Mouse (Mus musculus) liver, adult 2 months (tissue): ENCODE results near the gene Mroh7. TPM values are rescaled to one million over a fixed set of nuclear protein-coding genes. Genes with fewer than 3 reads are reported as not detected.

Source experiments
- DNase-seq: peaks from one replicate; pipeline ENCODE4 v3.0.0-alpha.2; 2011; ENCODE audit warnings: low read depth, low spot score; ENCODE audit errors: extremely low read depth
- H3K27ac ChIP-seq: fragments of 200-500 bp; replicated peaks from 2 replicates; pipeline ENCODE4 v1.5.1; 2012; ENCODE audit warnings: low read depth, mild to moderate bottlenecking, control low read depth, inconsistent platforms, low read length; ENCODE audit not compliant: insufficient read depth
- H3K27me3 ChIP-seq: fragments of 200-500 bp; 2 replicates; pipeline ENCODE4 v1.6.1; 2012; ENCODE audit warnings: mild to moderate bottlenecking, moderate library complexity, low read length, inconsistent platforms; ENCODE audit not compliant: control insufficient read depth, insufficient read depth
- H3K36me3 ChIP-seq: fragments of 200-500 bp; 2 replicates; pipeline ENCODE4 v1.6.1; 2012; ENCODE audit warnings: low read length, inconsistent platforms; ENCODE audit not compliant: control insufficient read depth, insufficient read depth
- H3K4me1 ChIP-seq: fragments of 200-500 bp; 2 replicates; pipeline ENCODE4 v1.6.1; 2011; ENCODE audit warnings: low read length; ENCODE audit not compliant: control insufficient read depth, insufficient read depth
- H3K4me3 ChIP-seq: fragments of 200-500 bp; 2 replicates; pipeline ENCODE4 v1.5.1; 2011; ENCODE audit warnings: low read depth, mild to moderate bottlenecking, control low read depth, low read length, moderate library complexity; ENCODE audit not compliant: insufficient read depth
- H3K79me2 ChIP-seq: fragments of 200-500 bp; 2 replicates; pipeline ENCODE4 v1.6.1; 2012; ENCODE audit warnings: inconsistent platforms, mild to moderate bottlenecking, low read length, moderate library complexity; ENCODE audit not compliant: control insufficient read depth, insufficient read depth
- H3K9ac ChIP-seq: fragments of 200-500 bp; 2 replicates; pipeline ENCODE4 v1.6.1; 2012; ENCODE audit warnings: low read depth, mild to moderate bottlenecking, control low read depth, inconsistent platforms, low read length
- CTCF ChIP-seq: fragments of 200-500 bp; IDR thresholded peaks from 2 replicates; pipeline ENCODE4 v1.5.1; 2011; ENCODE audit warnings: low read depth, low read length, control low read depth
- POLR2A ChIP-seq: fragments of 200-500 bp; IDR thresholded peaks from 2 replicates; pipeline ENCODE4 v1.6.1; 2011; ENCODE audit warnings: low read length, control low read depth; ENCODE audit not compliant: insufficient read depth; ENCODE audit errors: extremely low read depth
- WGBS: fragments of 180-500 bp; shearing (Covaris S2); methylation state at CpG from one replicate; pipeline ENCODE4 v1.1.7; 2018; 5-methylcytosine and 5-hydroxymethylcytosine counted together
- polyA plus RNA-seq: library from polyadenylated mRNA; depleted of rRNA; stranded (reverse); fragments of >200 nt; gene quantifications from 2 replicates; pipeline ENCODE4 v1.2.3, GENCODE M21; 2012
- total RNA-seq: library from RNA; depleted of rRNA; stranded (reverse); fragments of >200 nt; gene quantifications from 2 replicates; pipeline ENCODE4 v1.2.3, GENCODE M21; 2014

The Mroh7 gene
- total and polyA plus RNA-seq, 2 experiments, result under 0.01 to 0.69 TPM

DNA sequence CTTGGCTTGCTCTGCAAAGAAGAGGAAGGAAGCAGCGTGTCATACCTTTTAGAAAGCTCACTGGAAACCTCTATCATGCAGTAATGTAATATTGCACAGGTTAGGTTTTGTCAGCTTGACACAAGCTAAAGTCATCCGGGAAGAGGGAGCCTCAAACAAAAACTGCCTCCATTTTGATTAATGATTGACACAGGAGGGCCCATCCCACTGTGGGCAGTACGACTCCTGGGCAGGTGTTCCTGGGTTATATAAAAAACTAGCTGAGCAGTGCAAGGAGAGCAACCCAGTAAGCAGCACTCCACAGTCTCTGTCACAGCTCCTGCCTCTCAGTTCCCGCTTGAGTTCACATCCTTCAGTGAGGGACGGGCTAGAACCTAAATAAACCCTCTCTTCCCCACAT is 54.0 kb downstream of the Mroh7 start:
- no peak overlapping the region for H3K27ac ChIP-seq
- peaks cover 22% of the 10 kb centered on the region for H3K36me3 ChIP-seq
- H3K4me3 ChIP-seq, result no peak overlapping the region
- peaks cover 3% of the 10 kb centered on the region for H3K4me1 ChIP-seq
- no peak overlapping the region for H3K9ac ChIP-seq
- DNase-seq, result peak; percentile 22
- H3K79me2 ChIP-seq, result no peaks in the 10 kb centered on the region
- 64% methylated on average over 5 of the region's 5 CpGs for WGBS
- no peaks in the 10 kb centered on the region for H3K27me3 ChIP-seq
- TF ChIP-seq CTCF, result no peak
- no peak for TF ChIP-seq POLR2A

DNA sequence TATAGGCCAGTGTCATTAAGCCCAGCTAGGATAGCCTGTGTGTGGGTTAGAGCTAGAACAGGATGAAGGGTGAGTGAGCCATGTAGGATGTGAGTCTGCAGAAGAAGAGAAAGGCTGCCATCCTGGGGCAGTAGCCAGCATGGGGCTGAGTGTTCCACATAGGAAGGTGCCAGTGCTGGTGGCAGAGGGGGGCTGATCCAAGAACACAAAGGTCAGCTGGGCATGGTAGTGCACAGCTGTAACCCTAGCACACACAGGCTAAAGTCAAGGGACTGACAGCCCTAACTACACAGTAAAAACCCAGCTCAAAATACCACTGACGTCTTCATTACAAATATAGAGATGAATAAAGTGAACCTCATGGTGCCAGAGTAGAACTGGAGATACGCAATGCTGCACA is 64.2 kb downstream of the Mroh7 start:
- H3K27ac ChIP-seq, result no peak overlapping the region
- no peak overlapping the region for H3K4me3 ChIP-seq
- no peaks in the 10 kb centered on the region for H3K79me2 ChIP-seq
- H3K9ac ChIP-seq, result no peak overlapping the region
- peaks cover 58% of the 10 kb centered on the region for H3K36me3 ChIP-seq
- WGBS, result 94% methylated on average over 2 of the region's 2 CpGs
- no peaks in the 10 kb centered on the region for H3K4me1 ChIP-seq
- DNase-seq, result no peak
- TF ChIP-seq POLR2A (no peak), CTCF (no peak)
- no peaks in the 10 kb centered on the region for H3K27me3 ChIP-seq

DNA sequence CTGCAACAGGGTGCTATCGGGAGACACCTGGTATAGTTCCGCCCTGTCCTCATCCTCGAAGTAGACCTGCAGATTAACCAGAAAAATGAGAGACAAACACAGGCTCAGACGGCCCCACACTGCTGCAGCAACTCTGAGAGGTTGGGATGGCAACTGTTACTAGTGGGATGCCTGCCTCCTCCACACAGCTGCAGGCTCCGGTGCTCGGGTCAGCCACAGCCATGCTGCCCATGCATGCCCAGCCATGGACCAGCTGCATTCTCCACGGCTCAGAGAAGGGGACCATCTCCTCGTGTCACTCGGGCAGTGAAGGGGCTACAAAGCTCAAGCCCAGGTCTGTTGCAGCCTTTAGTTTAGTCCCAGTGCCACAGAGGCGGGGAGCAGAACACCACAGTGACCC is 65.1 kb downstream of the Mroh7 start:
- no peak for TF ChIP-seq POLR2A
- TF ChIP-seq CTCF, result no peak
- H3K36me3 ChIP-seq, result peaks cover 54% of the 10 kb centered on the region
- H3K4me3 ChIP-seq, result no peak overlapping the region
- WGBS, result 95% methylated on average over 10 of the region's 10 CpGs
- no peak for DNase-seq
- no peaks in the 10 kb centered on the region for H3K4me1 ChIP-seq
- H3K27ac ChIP-seq, result no peak overlapping the region
- no peak overlapping the region for H3K9ac ChIP-seq
- H3K79me2 ChIP-seq, result no peaks in the 10 kb centered on the region
- no peaks in the 10 kb centered on the region for H3K27me3 ChIP-seq

DNA sequence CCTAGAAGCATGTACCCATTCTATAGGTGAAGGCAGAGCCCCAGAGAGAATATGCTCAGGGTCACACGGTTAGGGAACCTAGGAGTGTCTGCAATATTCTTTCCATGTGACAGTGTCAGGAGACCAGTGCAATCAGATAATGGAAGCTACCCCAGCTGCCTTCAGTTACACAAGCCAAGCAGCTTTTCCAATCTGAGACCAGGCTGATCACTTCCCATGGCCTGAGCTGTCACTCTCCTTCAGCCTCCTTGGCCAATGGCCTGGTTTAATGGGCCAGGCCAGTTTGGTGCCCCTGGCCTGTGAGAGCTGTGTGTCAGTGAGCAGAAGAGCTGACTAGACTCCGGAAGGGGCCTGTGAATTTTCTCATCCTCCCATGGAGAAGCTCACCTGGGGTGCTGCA is 65.5 kb downstream of the Mroh7 start:
- 97% methylated on average over 2 of the region's 2 CpGs for WGBS
- Histone ChIP-seq H3K79me2 (no peaks in the 10 kb centered on the region), H3K36me3 (peaks cover 52% of the 10 kb centered on the region), H3K27ac (no peak overlapping the region), H3K27me3 (no peaks in the 10 kb centered on the region), H3K4me3 (no peak overlapping the region), H3K4me1 (no peaks in the 10 kb centered on the region), H3K9ac (no peak overlapping the region)
- TF ChIP-seq POLR2A (no peak), CTCF (no peak)
- DNase-seq, result no peak

DNA sequence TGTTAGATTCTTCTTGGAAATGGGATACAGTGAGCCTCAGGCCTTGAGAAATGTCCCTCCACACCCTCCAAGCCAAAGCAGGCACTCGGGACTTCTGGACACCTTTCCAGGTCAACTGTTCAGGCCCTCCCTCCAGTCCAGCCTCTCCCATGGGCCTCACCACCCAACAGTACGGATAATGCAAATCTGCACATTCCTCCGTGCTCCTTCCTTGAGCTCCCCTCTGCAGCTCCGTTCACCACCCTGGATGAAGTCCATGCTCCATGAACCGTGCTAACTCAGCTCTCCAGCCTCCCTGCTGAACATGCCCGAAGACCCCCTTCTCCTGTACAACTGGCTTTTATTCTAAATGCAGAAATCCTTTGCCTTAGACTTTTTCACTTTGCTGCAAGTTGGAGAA is 66.0 kb downstream of the Mroh7 start:
- Histone ChIP-seq H3K4me3 (no peak overlapping the region), H3K27me3 (no peaks in the 10 kb centered on the region), H3K36me3 (peaks cover 49% of the 10 kb centered on the region), H3K79me2 (no peaks in the 10 kb centered on the region), H3K27ac (no peak overlapping the region), H3K9ac (no peak overlapping the region), H3K4me1 (no peaks in the 10 kb centered on the region)
- TF ChIP-seq POLR2A (no peak), CTCF (no peak)
- WGBS, result 93% methylated on average over 6 of the region's 6 CpGs
- no peak for DNase-seq

DNA sequence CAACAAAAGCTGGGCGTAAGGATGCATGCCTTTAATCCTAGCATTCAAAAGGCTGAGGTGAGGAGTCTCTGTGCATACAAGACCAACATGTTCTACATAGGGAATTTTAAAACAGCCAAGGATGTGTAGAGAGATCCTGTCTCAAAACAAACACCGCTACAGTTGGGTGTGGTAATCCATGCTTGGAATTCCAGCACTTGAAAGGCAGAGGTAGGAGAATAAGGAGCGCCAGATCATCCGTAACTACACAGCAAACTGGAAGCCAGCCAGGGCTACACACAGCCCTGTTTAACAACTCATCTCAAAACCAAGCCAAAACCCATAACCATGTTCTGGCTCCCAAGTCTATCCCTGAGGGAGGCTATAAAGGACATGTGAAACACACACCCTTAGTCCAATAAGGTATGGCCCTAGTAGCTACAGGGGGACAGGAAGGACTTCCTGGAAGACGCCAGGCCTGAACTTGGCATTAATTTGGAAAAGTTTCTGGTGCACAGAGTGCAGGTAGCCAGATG is 66.7 kb downstream of the Mroh7 start:
- no peak overlapping the region for H3K9ac ChIP-seq
- H3K27me3 ChIP-seq, result no peaks in the 10 kb centered on the region
- H3K79me2 ChIP-seq, result no peaks in the 10 kb centered on the region
- TF ChIP-seq POLR2A, result no peak
- H3K36me3 ChIP-seq, result peaks cover 45% of the 10 kb centered on the region
- no peak for DNase-seq
- H3K4me3 ChIP-seq, result no peak overlapping the region
- H3K4me1 ChIP-seq, result no peaks in the 10 kb centered on the region
- H3K27ac ChIP-seq, result no peak overlapping the region
- 85% methylated on average over 5 of the region's 5 CpGs for WGBS
